Mouse (Mus musculus) MEL (cell line): Measurements from ENCODE around the gene Arhgap40. TPM values are rescaled to one million over a fixed set of nuclear protein-coding genes. Genes with fewer than 3 reads are reported as not detected.

Source experiments
- DNase-seq: peaks from one replicate; pipeline ENCODE4 v3.0.0; 2011; ENCODE audit warnings: low read depth, low spot score
- H3K27ac ChIP-seq: 2 replicates; pipeline ENCODE4 v1.5.1; 2012; ENCODE audit warnings: low read depth, mild to moderate bottlenecking, control low read depth, low read length, moderate library complexity; ENCODE audit not compliant: control insufficient read depth
- H3K27me3 ChIP-seq, 2 experiments: fragments of 150-350 bp in 1 of 2; sonication (generic) in 1 of 2; 2 replicates each; pipeline ENCODE4 v1.6.1; 2012; ENCODE audit warnings: low read length in 2 of 2, mild to moderate bottlenecking in 2 of 2, improper control_type of control experiment in 1 of 2, moderate library complexity in 1 of 2; ENCODE audit not compliant: insufficient read depth in 2 of 2, control insufficient read depth in 1 of 2
- H3K36me3 ChIP-seq, 2 experiments: 2 replicates each; pipeline ENCODE4 v1.6.1; 2012 to 2014; ENCODE audit warnings: low read length in 2 of 2, improper control_type of control experiment in 1 of 2, inconsistent platforms in 1 of 2, mild to moderate bottlenecking in 1 of 2; ENCODE audit not compliant: insufficient read depth in 2 of 2, control insufficient read depth in 1 of 2
- H3K4me1 ChIP-seq, 2 experiments: fragments of 150-350 bp in 1 of 2; sonication (generic) in 1 of 2; 2 replicates each; pipeline ENCODE4 v1.6.1; 2012; ENCODE audit warnings: low read length in 2 of 2, improper control_type of control experiment in 1 of 2, mild to moderate bottlenecking in 1 of 2; ENCODE audit not compliant: insufficient read depth in 2 of 2, control insufficient read depth in 1 of 2
- H3K4me3 ChIP-seq, 2 experiments: fragments of 150-350 bp in 1 of 2; sonication (generic) in 1 of 2; 2 replicates each; pipeline ENCODE4 v1.5.1; 2012; ENCODE audit warnings: low read depth in 2 of 2, low read length in 2 of 2, mild to moderate bottlenecking in 2 of 2, moderate library complexity in 2 of 2, control low read depth in 1 of 2, improper control_type of control experiment in 1 of 2; ENCODE audit not compliant: control insufficient read depth in 1 of 2, insufficient read depth in 1 of 2
- H3K79me2 ChIP-seq: 2 replicates; pipeline ENCODE4 v1.6.1; 2012; ENCODE audit warnings: mild to moderate bottlenecking, low read length, moderate library complexity; ENCODE audit not compliant: control insufficient read depth, poor library complexity, insufficient read depth
- H3K9ac ChIP-seq: 2 replicates; pipeline ENCODE4 v1.6.1; 2012; ENCODE audit warnings: low read depth, mild to moderate bottlenecking, control low read depth, low read length, moderate library complexity; ENCODE audit not compliant: control insufficient read depth, poor library complexity, severe bottlenecking
- H3K9me3 ChIP-seq: fragments of 150-350 bp; sonication (generic); replicated peaks from 2 replicates; pipeline ENCODE4 v1.6.1; 2012; ENCODE audit warnings: mild to moderate bottlenecking, low read length, improper control_type of control experiment, moderate library complexity; ENCODE audit not compliant: insufficient read depth
- BHLHE40 ChIP-seq: IDR thresholded peaks from 2 replicates; pipeline ENCODE4 v1.6.1; 2012; ENCODE audit warnings: low read depth, mild to moderate bottlenecking, inconsistent platforms, low read length, improper control_type of control experiment, borderline replicate concordance
- CHD1 ChIP-seq: IDR thresholded peaks from 2 replicates; pipeline ENCODE4 v1.6.1; 2012; ENCODE audit warnings: low read depth, mild to moderate bottlenecking, inconsistent platforms, low read length, improper control_type of control experiment
- CHD2 ChIP-seq: IDR thresholded peaks from 2 replicates; pipeline ENCODE4 v1.6.1; 2011; ENCODE audit warnings: low read length, improper control_type of control experiment
- CTCF ChIP-seq, 3 experiments: IDR thresholded peaks in 2 of 3; conservative IDR thresholded peaks in 1 of 3; 2 replicates each; pipeline ENCODE4 v1.5.1; 2011 to 2012; ENCODE audit warnings: low read length in 3 of 3, low read depth in 2 of 3, mild to moderate bottlenecking in 2 of 3, improper control_type of control experiment in 1 of 3, inconsistent platforms in 1 of 3, mixed read lengths in 1 of 3, moderate library complexity in 1 of 3; ENCODE audit not compliant: control insufficient read depth in 1 of 3, insufficient read depth in 1 of 3, poor library complexity in 1 of 3, severe bottlenecking in 1 of 3
- E2F4 ChIP-seq: IDR thresholded peaks from 2 replicates; pipeline ENCODE4 v1.6.1; 2011; ENCODE audit warnings: low read depth, low read length, improper control_type of control experiment, borderline replicate concordance
- ELF1 ChIP-seq: IDR thresholded peaks from 2 replicates; pipeline ENCODE4 v1.6.1; 2014; ENCODE audit warnings: low read depth, mild to moderate bottlenecking, inconsistent platforms, low read length, improper control_type of control experiment, moderate library complexity
- EP300 ChIP-seq, 2 experiments: IDR thresholded peaks; 2 replicates each; pipeline ENCODE4 v1.6.1; 2011; ENCODE audit warnings: improper control_type of control experiment in 2 of 2, low read length in 2 of 2, low read depth in 1 of 2, mild to moderate bottlenecking in 1 of 2
- ETS1 ChIP-seq: IDR thresholded peaks from 2 replicates; pipeline ENCODE4 v1.6.1; 2012; ENCODE audit warnings: low read depth, mild to moderate bottlenecking, inconsistent platforms, low read length, improper control_type of control experiment, moderate library complexity
- GABPA ChIP-seq: IDR thresholded peaks from 2 replicates; pipeline ENCODE4 v1.6.1; 2012; ENCODE audit warnings: low read depth, mild to moderate bottlenecking, inconsistent platforms, low read length, improper control_type of control experiment, moderate library complexity
- GATA1 ChIP-seq: IDR thresholded peaks from 2 replicates; pipeline ENCODE4 v1.6.1; 2011; ENCODE audit warnings: low read depth, low read length, improper control_type of control experiment
- HCFC1 ChIP-seq: IDR thresholded peaks from 2 replicates; pipeline ENCODE4 v1.6.1; 2012; ENCODE audit warnings: low read depth, mild to moderate bottlenecking, inconsistent platforms, low read length, improper control_type of control experiment, moderate library complexity
- JUND ChIP-seq: IDR thresholded peaks from 2 replicates; pipeline ENCODE4 v1.6.1; 2011; ENCODE audit warnings: low read depth, mild to moderate bottlenecking, improper control_type of control experiment, low read length
- KAT2A ChIP-seq: conservative IDR thresholded peaks from 2 replicates; pipeline ENCODE4 v1.6.1; 2012; ENCODE audit warnings: low read depth, low read length, improper control_type of control experiment, inconsistent platforms
- MAZ ChIP-seq: IDR thresholded peaks from 2 replicates; pipeline ENCODE4 v1.6.1; 2012; ENCODE audit warnings: low read depth, mild to moderate bottlenecking, inconsistent platforms, low read length, improper control_type of control experiment
- MEF2A ChIP-seq: IDR thresholded peaks from 2 replicates; pipeline ENCODE4 v1.6.1; 2014; ENCODE audit warnings: low read depth, mild to moderate bottlenecking, inconsistent platforms, low read length, improper control_type of control experiment; ENCODE audit not compliant: poor library complexity, insufficient replicate concordance, severe bottlenecking; ENCODE audit errors: extremely low read depth
- MXI1 ChIP-seq: IDR thresholded peaks from 2 replicates; pipeline ENCODE4 v1.6.1; 2011; ENCODE audit warnings: mild to moderate bottlenecking, low read depth, low read length, improper control_type of control experiment
- MYB ChIP-seq: IDR thresholded peaks from 2 replicates; pipeline ENCODE4 v1.6.1; 2011; ENCODE audit warnings: mild to moderate bottlenecking, low read depth, low read length, improper control_type of control experiment
- MYC ChIP-seq: IDR thresholded peaks from 2 replicates; pipeline ENCODE4 v1.6.1; 2011; ENCODE audit warnings: low read depth, mild to moderate bottlenecking, low read length, improper control_type of control experiment, moderate library complexity
- NRF1 ChIP-seq: IDR thresholded peaks from 2 replicates; pipeline ENCODE4 v1.6.1; 2014; ENCODE audit warnings: low read depth, mild to moderate bottlenecking, inconsistent platforms, low read length, improper control_type of control experiment, moderate library complexity; ENCODE audit not compliant: poor library complexity, insufficient read depth, severe bottlenecking
- POLR2A ChIP-seq, 2 experiments: IDR thresholded peaks; 2 replicates each; pipeline ENCODE4 v1.6.1; 2011 to 2012; ENCODE audit warnings: low read length in 2 of 2, mild to moderate bottlenecking in 2 of 2, control low read depth in 1 of 2, improper control_type of control experiment in 1 of 2, low read depth in 1 of 2, moderate library complexity in 1 of 2; ENCODE audit not compliant: control insufficient read depth in 1 of 2, insufficient read depth in 1 of 2, poor library complexity in 1 of 2
- POLR2AphosphoS2 ChIP-seq: IDR thresholded peaks from 2 replicates; pipeline ENCODE4 v1.6.1; 2011; ENCODE audit warnings: low read length, improper control_type of control experiment
- POLR2AphosphoS5 ChIP-seq: IDR thresholded peaks from 2 replicates; pipeline ENCODE4 v1.6.1; 2012; ENCODE audit warnings: low read depth, borderline replicate concordance, mild to moderate bottlenecking, inconsistent platforms, low read length, moderate library complexity, mixed read lengths
- RAD21 ChIP-seq: IDR thresholded peaks from 2 replicates; pipeline ENCODE4 v1.6.1; 2011; ENCODE audit warnings: mild to moderate bottlenecking, low read depth, low read length, improper control_type of control experiment
- SIN3A ChIP-seq: IDR thresholded peaks from 2 replicates; pipeline ENCODE4 v1.6.1; 2012; ENCODE audit warnings: low read length, improper control_type of control experiment, inconsistent platforms
- USF1 ChIP-seq: IDR thresholded peaks from 2 replicates; pipeline ENCODE4 v1.6.1; 2014; ENCODE audit warnings: low read depth, mild to moderate bottlenecking, inconsistent platforms, low read length, improper control_type of control experiment, moderate library complexity
- USF2 ChIP-seq, 2 experiments: IDR thresholded peaks; 2 replicates each; pipeline ENCODE4 v1.6.1; 2011 to 2012; ENCODE audit warnings: improper control_type of control experiment in 2 of 2, low read length in 2 of 2, borderline replicate concordance in 1 of 2, inconsistent platforms in 1 of 2, low read depth in 1 of 2, mild to moderate bottlenecking in 1 of 2; ENCODE audit not compliant: insufficient read depth in 1 of 2
- ZMIZ1 ChIP-seq: IDR thresholded peaks from 2 replicates; pipeline ENCODE4 v1.6.1; 2012; ENCODE audit warnings: low read depth, mild to moderate bottlenecking, inconsistent platforms, low read length, improper control_type of control experiment, moderate library complexity
- ZNF384 ChIP-seq: IDR thresholded peaks from 2 replicates; pipeline ENCODE4 v1.6.1; 2012; ENCODE audit warnings: low read depth, mild to moderate bottlenecking, inconsistent platforms, low read length, improper control_type of control experiment
- polyA plus RNA-seq, 2 experiments: library from polyadenylated mRNA; stranded (reverse) in 1 of 2; unstranded in 1 of 2; fragments of >175 nt in 1 of 2; fragments of >200 nt in 1 of 2; gene quantifications; 2 replicates each; pipeline versions ENCODE4 v1.2.1 to v1.2.4; 2012; ENCODE audit warnings: low replicate concordance in 2 of 2, low read depth in 1 of 2; ENCODE audit not compliant: insufficient read length in 2 of 2, insufficient read depth in 1 of 2, missing spikeins in 1 of 2
- total RNA-seq: library from RNA; depleted of rRNA; stranded (reverse); fragments of 300-350 nt; gene quantifications from 2 replicates; pipeline ENCODE4 v1.2.3, GENCODE M21; 2012

Gene Arhgap40
- total and polyA plus RNA-seq, 3 experiments: not detected

DNA sequence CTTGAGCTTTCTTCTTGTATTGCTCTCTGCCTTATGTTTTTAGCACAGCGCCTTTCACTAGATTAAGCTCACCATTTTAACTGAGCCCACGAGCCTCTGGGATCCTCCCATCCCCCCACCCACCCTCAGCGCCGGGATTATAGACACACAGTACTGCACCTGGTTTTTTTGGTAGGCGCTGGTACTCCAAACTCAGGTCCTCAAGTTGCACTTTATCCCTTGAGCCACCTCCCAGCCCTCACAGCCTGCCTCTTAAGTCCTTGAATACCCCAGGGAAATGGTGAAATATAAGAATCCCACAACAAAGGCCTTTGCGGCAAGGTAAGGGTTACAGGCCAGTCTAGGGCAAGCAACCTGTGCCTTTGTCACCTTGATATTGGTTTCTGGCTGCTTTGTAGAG is 7.2 kb downstream of the Arhgap40 start:
- no peak overlapping the region for H3K9ac ChIP-seq
- H3K79me2 ChIP-seq: no peaks in the 10 kb centered on the region
- H3K4me1 ChIP-seq: no peaks in the 10 kb centered on the region
- no peak for DNase-seq
- no peaks in the 10 kb centered on the region for H3K9me3 ChIP-seq
- TF ChIP-seq KAT2A: no peak
- no peak for TF ChIP-seq POLR2AphosphoS2
- no peak for TF ChIP-seq POLR2AphosphoS5
- TF ChIP-seq USF1: no peak
- TF ChIP-seq USF2 (IDR thresholded peaks at IDR 0.05; ENCODE audit: borderline replicate concordance in 1 of 2, insufficient read depth in 1 of 2, low read depth in 1 of 2, low read length in 2 of 2): no peak
- TF ChIP-seq BHLHE40: no peak
- TF ChIP-seq MEF2A: no peak
- TF ChIP-seq MAZ: no peak
- no peak for TF ChIP-seq ZMIZ1
- no peak for TF ChIP-seq E2F4
- no peak for TF ChIP-seq GABPA
- TF ChIP-seq ELF1: no peak
- no peak for TF ChIP-seq POLR2A (IDR thresholded peaks at IDR 0.05; ENCODE audit: control insufficient read depth in 1 of 2, insufficient read depth in 1 of 2, low read depth in 1 of 2, low read length in 2 of 2, poor library complexity in 1 of 2)
- TF ChIP-seq EP300 (IDR thresholded peaks at IDR 0.05; ENCODE audit: low read depth in 1 of 2, low read length in 2 of 2): no peak
- TF ChIP-seq GATA1: no peak
- no peak for TF ChIP-seq MXI1
- no peak for TF ChIP-seq CTCF (IDR thresholded peaks at IDR 0.05 in 2 of 3, conservative IDR thresholded peaks at IDR 0.05 in 1 of 3; ENCODE audit: control insufficient read depth in 1 of 3, insufficient read depth in 1 of 3, low read depth in 2 of 3, low read length in 3 of 3, poor library complexity in 1 of 3, severe bottlenecking in 1 of 3)
- TF ChIP-seq CHD1: no peak
- no peak for TF ChIP-seq HCFC1
- TF ChIP-seq NRF1: no peak
- H3K27me3 ChIP-seq: no peaks in the 10 kb centered on the region
- no peak overlapping the region for H3K27ac ChIP-seq
- no peak overlapping the region for H3K4me3 ChIP-seq
- H3K36me3 ChIP-seq: no peaks in the 10 kb centered on the region

DNA sequence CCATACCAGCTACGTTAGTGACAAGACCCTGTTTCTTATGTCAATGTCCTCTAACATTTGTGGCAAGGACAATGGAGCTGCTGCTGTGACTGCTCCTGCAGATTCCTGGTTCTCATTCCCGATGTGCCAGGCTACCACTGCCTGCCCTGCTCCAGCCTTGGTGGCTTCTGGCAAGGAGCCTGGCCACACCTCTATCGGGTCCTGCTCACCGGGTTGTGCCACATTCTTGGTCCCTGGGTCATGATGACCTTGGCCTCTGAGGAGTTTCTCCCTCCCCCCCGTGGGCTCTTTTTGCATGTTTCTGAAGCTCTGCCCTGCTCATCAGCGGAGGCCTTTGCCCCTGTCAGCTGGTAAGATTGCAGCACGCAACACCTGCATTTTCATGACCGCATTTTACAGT is 10.5 kb downstream of the Arhgap40 start:
- no peaks in the 10 kb centered on the region for H3K4me1 ChIP-seq
- H3K79me2 ChIP-seq: no peaks in the 10 kb centered on the region
- no peak for DNase-seq
- TF ChIP-seq SIN3A (no peak), MYC (no peak), POLR2A (IDR thresholded peaks at IDR 0.05; ENCODE audit: control insufficient read depth in 1 of 2, insufficient read depth in 1 of 2, low read depth in 1 of 2, low read length in 2 of 2, poor library complexity in 1 of 2) (no peak), E2F4 (no peak), RAD21 (no peak), ELF1 (no peak), MYB (no peak), CHD2 (no peak), BHLHE40 (no peak), ZMIZ1 (no peak), HCFC1 (no peak), MXI1 (no peak), ETS1 (no peak), NRF1 (no peak), CHD1 (no peak), EP300 (IDR thresholded peaks at IDR 0.05; ENCODE audit: low read depth in 1 of 2, low read length in 2 of 2) (no peak), ZNF384 (no peak), JUND (no peak)
- H3K27me3 ChIP-seq: no peaks in the 10 kb centered on the region
- no peaks in the 10 kb centered on the region for H3K36me3 ChIP-seq
- H3K4me3 ChIP-seq: no peak overlapping the region
- no peak overlapping the region for H3K9ac ChIP-seq
- H3K9me3 ChIP-seq: no peaks in the 10 kb centered on the region
- H3K27ac ChIP-seq: no peak overlapping the region
